Mouse (Mus musculus): Measurements from ENCODE around the gene Apba2.

DNA sequence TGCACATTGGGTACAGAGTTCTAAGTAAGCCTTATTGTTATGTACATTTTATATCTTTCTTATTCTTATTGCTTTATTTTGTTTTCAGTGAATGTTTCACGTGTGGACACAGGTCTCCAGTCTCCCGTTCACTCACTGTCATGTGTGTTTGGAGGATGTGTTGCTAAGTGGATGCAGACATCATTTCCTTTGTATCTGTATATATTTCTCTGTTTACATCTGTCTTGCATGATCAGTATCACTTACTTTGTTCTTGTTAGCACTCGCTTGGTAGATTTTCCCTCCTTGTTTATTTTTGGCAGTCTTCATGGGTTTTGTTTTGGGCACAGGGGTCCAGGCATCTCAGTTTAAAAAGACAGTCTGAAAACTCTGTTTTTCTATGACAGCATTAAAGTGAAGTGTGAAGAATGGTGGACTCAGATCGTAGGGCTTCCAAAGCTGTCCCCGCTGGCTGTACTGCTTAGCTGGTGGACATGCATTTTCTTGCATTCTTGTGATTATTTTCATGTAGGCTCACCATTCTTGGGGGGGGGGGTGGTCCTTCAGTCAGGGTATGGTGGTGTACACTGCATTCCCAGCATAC, 164.3 kb downstream of the Apba2 start:
- TF ChIP-seq CTCF (IDR thresholded peaks at IDR 0.05; ENCODE audit: low read depth): no peak
- no peak for TF ChIP-seq EP300 (IDR thresholded peaks at IDR 0.05; ENCODE audit: low read depth)

Data from heart, postnatal 0 days (tissue).